Mouse (Mus musculus) heart, postnatal 36 days (tissue): ENCODE results near the gene Slc47a1. TPM values are rescaled to one million over a fixed set of nuclear protein-coding genes. Genes with fewer than 3 reads are reported as not detected.
"Not testable (repeated sequence)": the region's sequence is repeated elsewhere in the genome, so short reads cannot be mapped to it uniquely, and the experiment has no call there.

ENCODE experiments used
- DNase-seq, 2 experiments: peaks; one replicate each; pipeline ENCODE4 v3.0.0; 2021 to 2022
- intact Hi-C: fragments of 180-260 bp; cut with DNase I; formaldehyde crosslinking; loops from one replicate; pipeline ENCODE4 v1.15.1; 2025
- total RNA-seq, 2 experiments: library from RNA; stranded (reverse); gene quantifications; 2 replicates each; pipeline ENCODE4 v1.2.3; 2021

The Slc47a1 gene
- 10 to 100 TPM; 28.5 to 30.5 TPM for total RNA-seq

- DNase-seq = peak; percentile 39 to 41
- intact Hi-C loops = no loop called here
Measured at GRCm38 (mm10) chr11:61377881-61378613, at the start of gene Slc47a1. Slc47a1 (minus strand) TSS chr11:61378345.

GRCm38 (mm10) chr11:61419253-61419652 is 41.1 kb upstream of the Slc47a1 start:
- intact Hi-C loops = loop anchor here (5.0 kb wide), 1 partner anchor 158 kb away; the partner anchor contains the start of gene Epn2
- no peak for DNase-seq

- intact Hi-C loops = loop anchor here (5.0 kb wide), 1 partner anchor 159 kb away; the partner anchor contains the start of gene Epn2
- peak; percentile 84 for DNase-seq
Measured at GRCm38 (mm10) chr11:61417945-61418551, 39.9 kb upstream of the Slc47a1 start.

GRCm38 (mm10) chr11:61416540-61416939 is 38.4 kb upstream of the Slc47a1 start:
- intact Hi-C loops = loop anchor here (5.0 kb wide), 1 partner anchor 161 kb away; the partner anchor contains the start of gene Epn2
- DNase-seq = not testable (repeated sequence)

- intact Hi-C loops = loop anchor here (1.0 to 5.0 kb wide), 2 partner anchors 89 to 162 kb away; partner anchors contain the start of gene Epn2
- DNase-seq = no peak
Measured at GRCm38 (mm10) chr11:61415444-61415843, 37.3 kb upstream of the Slc47a1 start.

- intact Hi-C loops = no loop called here
- DNase-seq = no peak
Measured at GRCm38 (mm10) chr11:61414560-61414959, 36.4 kb upstream of the Slc47a1 start.

- no peak for DNase-seq
- intact Hi-C loops = no loop called here
Measured at GRCm38 (mm10) chr11:61413411-61413810, 35.3 kb upstream of the Slc47a1 start.

- intact Hi-C loops = loop anchor here (2.0 kb wide), 5 partner anchors 63 to 307 kb away; partner anchors contain the start of gene B9d1
- DNase-seq = no peak
Measured at GRCm38 (mm10) chr11:61411809-61412208, 33.7 kb upstream of the Slc47a1 start.

GRCm38 (mm10) chr11:61411221-61411620 is 33.1 kb upstream of the Slc47a1 start:
- no peak for DNase-seq
- intact Hi-C loops = loop anchor here (2.0 kb wide), 5 partner anchors 62 to 306 kb away; partner anchors contain the start of gene B9d1

- intact Hi-C loops = loop anchor here (1.0 to 2.0 kb wide), 6 partner anchors 61 to 305 kb away; partner anchors contain the start of gene B9d1
- peak; percentile 88 to 96 for DNase-seq
Measured at GRCm38 (mm10) chr11:61410129-61410528, 32.0 kb upstream of the Slc47a1 start.

GRCm38 (mm10) chr11:61409051-61409450 is 30.9 kb upstream of the Slc47a1 start:
- intact Hi-C loops = loop anchor here (1.0 to 5.0 kb wide), 3 partner anchors 86 to 232 kb away; partner anchors contain the start of genes Mapk7 and Usp22
- no peak for DNase-seq

- intact Hi-C loops = loop anchor here (1.0 to 5.0 kb wide), 3 partner anchors 86 to 231 kb away; partner anchors contain the start of genes Mapk7 and Usp22
- DNase-seq = peak; percentile 82 to 92
Measured at GRCm38 (mm10) chr11:61408184-61409027, 30.3 kb upstream of the Slc47a1 start.

GRCm38 (mm10) chr11:61407638-61408183 is 29.6 kb upstream of the Slc47a1 start:
- intact Hi-C loops = loop anchor here (2.0 to 5.0 kb wide), 2 partner anchors 87 to 230 kb away; partner anchors contain the start of genes Mapk7 and Usp22
- DNase-seq = peak; percentile 99

GRCm38 (mm10) chr11:61401794-61402193 is 23.6 kb upstream of the Slc47a1 start:
- no peak for DNase-seq
- intact Hi-C loops = no loop called here

GRCm38 (mm10) chr11:61400681-61401346 is 22.7 kb upstream of the Slc47a1 start:
- intact Hi-C loops = no loop called here
- DNase-seq = peak in 1 of 2 experiments; percentile 39

- intact Hi-C loops, DNase-seq: not testable (repeated sequence)
Measured at GRCm38 (mm10) chr11:61397423-61398043, 19.4 kb upstream of the Slc47a1 start.

- DNase-seq = no peak
- intact Hi-C loops = loop anchor here (1.0 to 5.0 kb wide), 4 partner anchors 40 to 287 kb away; no protein-coding TSS in a partner anchor
Measured at GRCm38 (mm10) chr11:61388936-61389335, 10.8 kb upstream of the Slc47a1 start.

- intact Hi-C loops = loop anchor here (1.0 to 5.0 kb wide), 4 partner anchors 39 to 286 kb away; no protein-coding TSS in a partner anchor
- DNase-seq = peak; percentile 40 to 58
Measured at GRCm38 (mm10) chr11:61388012-61388411, 9.9 kb upstream of the Slc47a1 start.

- intact Hi-C loops = loop anchor here (5.0 kb wide), 1 partner anchor 285 kb away; no protein-coding TSS in a partner anchor
- no peak for DNase-seq
Measured at GRCm38 (mm10) chr11:61387233-61387632, 9.1 kb upstream of the Slc47a1 start.
